Mouse (Mus musculus): ENCODE results near the gene Fgfr2.

Fgfr2 gene

GRCm38 (mm10) chr7:130117466-130118123 is 3005.6 kb downstream of the Fgfr2 start:
- in situ Hi-C loops (cut with MboI, MseI): no loop called here

DNA sequence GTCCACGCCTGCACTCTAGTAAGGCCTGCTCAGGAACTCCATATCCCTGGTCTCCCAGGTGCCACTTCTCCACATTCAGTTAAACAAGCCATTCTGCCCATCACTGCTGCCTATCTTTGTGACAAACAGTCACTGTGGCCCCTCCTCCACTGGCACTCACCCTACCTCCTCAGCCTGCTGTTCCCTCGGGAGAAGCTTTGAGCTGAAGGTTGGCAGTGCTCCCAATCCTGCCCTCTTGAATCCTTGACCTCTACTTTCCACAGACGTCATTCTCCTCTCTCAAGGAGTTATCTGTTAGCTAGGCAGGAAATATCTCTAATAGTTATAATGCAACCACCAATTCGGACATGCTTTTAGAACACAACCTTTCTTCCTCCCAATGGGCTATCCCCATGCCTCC is 3008.7 kb downstream of the Fgfr2 start:
- in situ Hi-C loops (cut with MboI, MseI): no loop called here

All from T-helper 17 cell (primary cell).